8 mouse cellular contexts compared by ENCODE assay signal in genomic region chr12:84190151-84190820, GRCm38 (mm10). TPM values are rescaled to one million over a fixed set of nuclear protein-coding genes. Genes with fewer than 3 reads are reported as not detected.
A peak's percentile ranks its signal among the peaks of the same experiment; 100 is the strongest.
DNase-seq lines count a peak whose midpoint lies in the region; ATAC-seq and TF ChIP-seq lines count a peak whose summit lies in the region.

No protein-coding gene starts in this region.

- no peak for TF ChIP-seq POLR2A in ES-Bruce4 (IDR thresholded peaks at IDR 0.05; ENCODE audit: insufficient read depth, low read length)

- peak overlapping the region; percentile 93 for H3K4me2 ChIP-seq in forebrain, embryonic 13.5 days
- H3K4me2 ChIP-seq in limb, embryonic 15.5 days: peak overlapping the region; percentile 21; the same call in 1 of the 2 replicates

- no peaks in the 10 kb centered on the region for H3K9me3 ChIP-seq in heart, embryonic 10.5 days
- H3K9me3 ChIP-seq in ES-Bruce4 (replicated peaks; ENCODE audit: control insufficient read depth, insufficient read depth, low read length, poor library complexity, severe bottlenecking): no peaks in the 10 kb centered on the region
- no peaks in the 10 kb centered on the region for H3K9me3 ChIP-seq in forebrain, embryonic 13.5 days (replicated peaks)
- no peaks in the 10 kb centered on the region for H3K9me3 ChIP-seq in limb, embryonic 15.5 days

- ATAC-seq in forebrain, embryonic 13.5 days: no peak
- no peak for ATAC-seq in limb, embryonic 15.5 days (ENCODE audit: insufficient number of reproducible peaks, low FRiP score, low TSS enrichment, low read depth)

- 27% methylated on average over 14 of the region's 15 CpGs for WGBS in heart, embryonic 10.5 days
- WGBS in forebrain, embryonic 13.5 days: 64% methylated on average over 14 of the region's 15 CpGs
- 36% methylated on average over 13 of the region's 15 CpGs for WGBS in limb, embryonic 15.5 days

- H3K36me3 ChIP-seq in heart, embryonic 10.5 days: peaks cover 16% of the 10 kb centered on the region
- no peaks in the 10 kb centered on the region for H3K36me3 ChIP-seq in ES-Bruce4 (ENCODE audit: control insufficient read depth, insufficient read depth, low read length, poor library complexity, severe bottlenecking)
- no peaks in the 10 kb centered on the region for H3K36me3 ChIP-seq in forebrain, embryonic 13.5 days (ENCODE audit: poor library complexity, severe bottlenecking)
- no peaks in the 10 kb centered on the region for H3K36me3 ChIP-seq in limb, embryonic 15.5 days

- intact Hi-C loops in heart, postnatal 14 days (cut with DNase I): no loop called here

- 0 out of 2 replicates have a peak overlapping the region, but pooled peaks have one; percentile 24 for H3K9ac ChIP-seq in ES-Bruce4 (ENCODE audit: low read depth, poor library complexity, severe bottlenecking)
- no peak overlapping the region for H3K9ac ChIP-seq in forebrain, embryonic 13.5 days
- H3K9ac ChIP-seq in limb, embryonic 15.5 days: no peak overlapping the region

- no peak for TF ChIP-seq CTCF in ES-Bruce4 (IDR thresholded peaks at IDR 0.05; ENCODE audit: low read depth, low read length)

- H3K4me3 ChIP-seq in heart, embryonic 10.5 days: peak overlapping the region; percentile 37
- H3K4me3 ChIP-seq in ES-Bruce4 (ENCODE audit: low read depth, low read length): peak overlapping the region; percentile 11
- no peak overlapping the region for H3K4me3 ChIP-seq in forebrain, embryonic 13.5 days
- H3K4me3 ChIP-seq in limb, embryonic 15.5 days: no peak overlapping the region

- H3K27me3 ChIP-seq in heart, embryonic 10.5 days (ENCODE audit: insufficient read depth, poor library complexity, severe bottlenecking): no peaks in the 10 kb centered on the region
- no peaks in the 10 kb centered on the region for H3K27me3 ChIP-seq in ES-Bruce4 (ENCODE audit: control insufficient read depth, insufficient read depth, low read length, poor library complexity, severe bottlenecking)
- no peaks in the 10 kb centered on the region for H3K27me3 ChIP-seq in forebrain, embryonic 13.5 days
- H3K27me3 ChIP-seq in limb, embryonic 15.5 days: no peaks in the 10 kb centered on the region

- H3K4me1 ChIP-seq in heart, embryonic 10.5 days: peaks cover 92% of the 10 kb centered on the region
- peaks cover 17% of the 10 kb centered on the region for H3K4me1 ChIP-seq in ES-Bruce4 (ENCODE audit: control insufficient read depth, insufficient read depth, low read length)
- peaks cover 84% of the 10 kb centered on the region for H3K4me1 ChIP-seq in forebrain, embryonic 13.5 days
- peaks cover 88% of the 10 kb centered on the region for H3K4me1 ChIP-seq in limb, embryonic 15.5 days

- H3K27ac ChIP-seq in heart, embryonic 10.5 days: peak overlapping the region; percentile 62; the same call in 1 of the 2 replicates
- H3K27ac ChIP-seq in ES-Bruce4 (ENCODE audit: insufficient read depth, low read length): no peak overlapping the region
- H3K27ac ChIP-seq in forebrain, embryonic 13.5 days: 0 out of 2 replicates have a peak overlapping the region, but pooled peaks have one; percentile 1
- H3K27ac ChIP-seq in limb, embryonic 15.5 days: no peak overlapping the region

- TF ChIP-seq EP300 in ES-Bruce4 (IDR thresholded peaks at IDR 0.05; ENCODE audit: insufficient read depth, low read depth, low read length): peak; percentile 69; the same call in 1 of the 2 replicates

- DNase-seq in heart, embryonic 10.5 days (ENCODE audit: low spot score): no peak
- no peak for DNase-seq in heart, postnatal 14 days
- DNase-seq in adrenal gland, postnatal 10 days: no peak
- no peak for DNase-seq in frontal cortex, postnatal 10 days (ENCODE audit: low spot score in 2 of 2)
- DNase-seq in thymus, postnatal 14 days: no peak

RNA-seq across cellular contexts. Expression of gene Elmsan1, which starts 28.4 kb away (rescaled TPM):
- polyA plus RNA-seq in heart, embryonic 10.5 days (2016; fragmentation: Nextera tagmentation; extraction: Ambion mirVana): 8.0 and 10.5 TPM in 2 replicates
- total RNA-seq in heart, postnatal 14 days (2021): 10 to 100 TPM; 15.7 to 16.9 TPM
- 28.3 and 30.1 TPM in 2 replicates for polyA plus RNA-seq in ES-Bruce4 (2011; ENCODE audit: insufficient read depth, insufficient read length, low read depth, missing spikeins)
- 5.0 and 5.6 TPM in 2 replicates for polyA plus RNA-seq in forebrain, embryonic 13.5 days (2015; fragmentation: Nextera tagmentation; extraction: Ambion mirVana)
- polyA plus RNA-seq in limb, embryonic 15.5 days (2015; fragmentation: Nextera tagmentation; extraction: Ambion mirVana): 13.2 and 13.8 TPM in 2 replicates
- 10 to 100 TPM; 19.2 to 24.9 TPM for total RNA-seq in adrenal gland, postnatal 10 days (2021)

RNA-seq across cellular contexts. Expression of gene Pnma1, which starts 42.0 kb away (rescaled TPM):
- polyA plus RNA-seq in heart, embryonic 10.5 days (2016; fragmentation: Nextera tagmentation; extraction: Ambion mirVana): 0.71 and 1.1 TPM in 2 replicates
- under 1 TPM; 0.17 to 0.31 TPM for total RNA-seq in heart, postnatal 14 days (2021)
- 0.38 TPM in 1 of 2 replicates, not detected in the other for polyA plus RNA-seq in ES-Bruce4 (2011; ENCODE audit: insufficient read depth, insufficient read length, low read depth, missing spikeins)
- polyA plus RNA-seq in forebrain, embryonic 13.5 days (2015; fragmentation: Nextera tagmentation; extraction: Ambion mirVana): 3.6 and 4.3 TPM in 2 replicates
- polyA plus RNA-seq in limb, embryonic 15.5 days (2015; fragmentation: Nextera tagmentation; extraction: Ambion mirVana): 0.78 and 0.93 TPM in 2 replicates
- under 1 TPM; 0.30 to 0.61 TPM for total RNA-seq in adrenal gland, postnatal 10 days (2021)

Comparison
In these comparisons a context has a peak if more than half of its experiments do, and no peak if none do; other contexts are left out.
1. H3K27ac ChIP-seq: peak in heart, embryonic 10.5 days (single experiment) and forebrain, embryonic 13.5 days (single experiment); none in ES-Bruce4 (single experiment) and limb, embryonic 15.5 days (single experiment).
2. H3K4me3 ChIP-seq: peak in heart, embryonic 10.5 days (single experiment) and ES-Bruce4 (single experiment); none in forebrain, embryonic 13.5 days (single experiment) and limb, embryonic 15.5 days (single experiment).